Mouse (Mus musculus): Measurements from ENCODE around the gene Specc1.

Gene Specc1

DNA sequence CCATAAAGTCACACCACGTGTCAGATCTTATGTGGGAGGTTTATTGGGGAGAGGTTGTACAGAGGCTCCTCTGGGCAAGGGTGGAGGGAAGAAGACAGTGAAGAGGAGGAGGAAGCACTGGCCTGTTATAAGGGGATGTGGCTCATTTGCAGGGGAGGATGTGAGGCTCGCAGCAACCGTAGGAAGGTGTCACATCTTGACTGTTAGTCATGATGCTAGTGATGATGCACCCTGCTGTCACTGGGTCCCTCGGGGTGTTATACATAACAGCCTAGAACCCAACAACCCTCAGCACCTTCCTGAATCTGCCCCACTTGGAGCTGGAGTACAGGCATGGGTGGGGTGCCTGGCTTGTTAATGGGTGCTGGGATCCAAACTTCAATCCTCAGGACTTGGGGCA lies 94.9 kb downstream of the Specc1 start:
- no peak for DNase-seq

DNA sequence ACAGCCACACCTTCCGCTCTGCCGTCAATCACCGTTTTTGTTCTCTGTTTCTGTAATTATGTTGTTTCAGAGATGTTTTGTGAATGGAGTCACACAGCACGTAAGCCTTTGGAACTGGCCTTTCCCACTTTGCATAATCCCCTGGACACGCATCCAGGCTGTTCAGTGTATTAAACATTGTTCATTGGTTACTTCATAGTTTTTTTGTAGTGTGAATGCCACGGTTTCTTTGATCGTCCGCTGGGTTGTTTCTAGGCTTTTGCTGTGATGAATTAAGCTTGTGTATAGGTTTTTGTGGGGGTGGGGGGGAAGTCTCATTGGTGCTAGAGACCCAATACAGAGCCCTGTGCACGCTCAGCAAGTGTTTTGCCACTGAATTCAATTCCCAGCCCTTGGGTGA lies 97.4 kb downstream of the Specc1 start:
- no peak for DNase-seq

DNA sequence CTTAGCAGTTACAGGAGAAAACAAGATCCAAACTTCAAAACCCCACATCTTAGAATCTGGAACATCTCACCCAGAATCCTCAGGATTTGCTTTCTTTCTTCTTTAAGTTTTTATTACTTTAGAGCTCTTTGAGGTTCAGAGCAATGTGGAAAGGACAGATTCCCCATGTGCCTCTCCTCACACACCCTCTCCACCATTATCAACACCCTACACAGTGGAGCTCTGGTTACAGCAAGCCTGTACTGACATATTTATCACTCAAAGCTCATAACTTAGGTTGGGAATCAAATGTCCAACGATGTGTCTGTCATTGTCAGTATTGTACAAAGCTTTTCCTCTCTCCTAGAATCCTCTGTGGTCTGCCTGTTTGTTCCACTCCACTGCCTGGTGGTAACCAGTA lies 108.0 kb downstream of the Specc1 start:
- DNase-seq: no peak

DNA sequence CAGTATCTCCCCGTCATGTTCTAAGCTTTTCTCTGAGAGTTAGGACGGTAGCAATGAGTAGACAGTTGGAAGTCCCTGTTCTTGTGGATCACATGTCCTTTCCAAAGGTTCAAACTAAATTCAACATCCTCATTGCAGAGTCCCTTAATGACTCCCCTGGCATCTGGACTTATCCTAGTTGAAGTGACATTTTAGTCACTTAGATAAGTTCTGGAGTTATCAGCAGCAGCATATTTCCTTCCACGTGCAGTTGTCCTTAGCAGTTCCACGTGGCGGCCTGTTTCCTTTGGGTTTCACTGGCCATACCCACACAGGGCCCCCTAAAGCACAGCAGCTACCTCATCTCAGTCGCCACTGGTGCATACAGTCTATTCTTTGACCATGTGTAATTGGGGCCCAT lies 109.1 kb downstream of the Specc1 start:
- DNase-seq: no peak

DNA sequence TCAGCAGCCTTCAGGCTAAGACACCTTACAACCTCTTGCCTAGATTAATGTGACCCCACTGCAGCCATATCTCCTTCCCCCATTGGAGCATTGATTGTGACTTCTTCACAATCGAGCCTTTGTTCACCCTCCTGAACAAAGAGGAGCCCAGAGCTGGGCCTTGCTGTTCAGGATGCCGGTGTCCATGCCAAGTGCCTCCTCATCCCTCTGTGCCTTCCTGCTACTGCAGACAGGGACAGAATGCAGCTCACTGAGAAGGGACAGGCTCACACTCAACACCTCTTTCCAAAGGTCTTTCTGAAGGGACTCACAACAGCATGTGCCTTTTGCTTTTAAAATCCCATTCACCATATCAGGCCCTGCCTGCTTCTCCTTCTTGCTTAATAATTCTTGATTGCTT lies 113.0 kb downstream of the Specc1 start:
- no peak for DNase-seq

DNA sequence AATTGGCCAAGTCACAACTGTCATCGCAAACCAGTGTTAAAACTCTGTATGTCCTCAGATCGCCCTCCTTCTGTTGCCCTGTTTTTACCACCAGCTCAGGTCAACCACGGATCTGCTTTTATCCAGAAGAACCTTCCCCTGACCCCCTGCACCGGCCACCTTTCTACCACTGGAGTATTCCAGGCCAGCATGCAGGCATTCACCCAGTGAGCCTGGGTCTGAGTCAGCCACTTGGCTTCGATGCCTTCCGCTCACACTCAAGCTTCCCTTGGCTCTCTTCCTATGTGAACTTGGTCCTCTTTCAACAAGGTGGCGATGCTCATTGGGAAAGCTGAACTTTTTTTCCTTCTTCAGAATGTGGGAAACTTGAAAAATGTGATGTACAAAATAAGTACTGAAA lies 113.6 kb downstream of the Specc1 start:
- peak; percentile 39 for DNase-seq

DNA sequence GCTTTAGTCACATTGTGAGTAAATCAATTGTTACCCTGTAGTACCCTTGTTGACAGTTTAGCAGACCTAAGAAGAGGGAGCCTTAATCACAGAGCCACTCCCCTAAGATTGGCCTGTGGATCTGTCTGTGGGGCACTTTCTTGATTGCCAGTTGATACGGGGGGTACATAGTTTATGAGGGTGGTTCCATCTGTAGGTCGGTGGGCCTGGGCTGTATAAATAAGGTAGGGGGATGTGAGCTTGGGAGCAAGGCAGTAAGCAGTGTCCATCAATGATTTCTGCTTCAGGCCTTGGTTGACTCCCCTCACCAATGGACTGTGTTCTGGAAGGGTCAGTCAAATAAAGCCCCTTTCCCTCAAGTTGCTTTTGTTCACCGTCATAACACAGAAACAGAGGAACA lies 115.8 kb downstream of the Specc1 start:
- no peak for DNase-seq

DNA sequence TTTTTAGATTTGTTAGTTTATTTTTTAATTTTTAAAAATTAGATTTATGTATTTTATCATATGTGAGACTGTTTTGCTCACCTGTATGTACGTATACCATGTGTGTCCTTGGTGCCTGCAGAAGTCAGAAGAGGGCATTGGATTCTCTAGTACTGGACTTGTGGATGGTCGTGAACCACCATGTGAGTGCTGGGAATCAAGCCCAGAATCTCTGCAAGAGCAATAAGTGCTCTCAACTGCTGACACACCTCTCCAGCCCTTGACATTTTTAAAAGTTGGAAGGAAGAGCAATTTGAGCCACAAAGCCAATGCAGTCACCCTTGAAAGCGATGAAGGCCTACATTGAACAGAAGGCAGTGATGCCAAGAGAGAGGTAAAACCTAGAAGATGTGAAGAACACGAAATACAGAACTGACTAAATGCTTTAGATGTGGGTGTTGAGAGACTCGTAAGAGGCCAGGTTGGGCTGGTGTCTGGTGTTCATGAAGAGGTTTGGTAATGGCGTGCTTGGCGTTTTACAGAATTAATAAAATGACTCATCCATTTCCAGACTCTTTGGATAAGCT lies 117.1 kb downstream of the Specc1 start:
- no peak for DNase-seq

DNA sequence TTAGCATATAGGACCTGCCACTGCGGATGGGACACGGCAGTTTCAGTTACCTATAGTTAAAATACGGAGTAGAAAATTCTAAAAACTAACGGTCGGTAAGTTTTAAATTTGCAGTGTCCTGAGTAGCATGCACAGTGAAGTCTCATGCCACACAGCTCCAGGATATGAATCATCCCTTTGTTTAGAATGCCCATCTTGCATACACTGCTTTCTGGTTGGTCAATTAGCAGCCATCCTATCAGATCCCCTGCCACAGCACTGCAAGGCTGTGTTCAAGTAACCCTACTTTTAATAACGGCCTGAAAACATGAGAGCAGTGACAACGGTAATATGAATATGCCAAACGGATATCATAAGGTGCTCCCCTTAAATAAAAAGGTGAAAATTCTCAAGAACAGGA lies 118.0 kb downstream of the Specc1 start:
- DNase-seq: no peak

DNA sequence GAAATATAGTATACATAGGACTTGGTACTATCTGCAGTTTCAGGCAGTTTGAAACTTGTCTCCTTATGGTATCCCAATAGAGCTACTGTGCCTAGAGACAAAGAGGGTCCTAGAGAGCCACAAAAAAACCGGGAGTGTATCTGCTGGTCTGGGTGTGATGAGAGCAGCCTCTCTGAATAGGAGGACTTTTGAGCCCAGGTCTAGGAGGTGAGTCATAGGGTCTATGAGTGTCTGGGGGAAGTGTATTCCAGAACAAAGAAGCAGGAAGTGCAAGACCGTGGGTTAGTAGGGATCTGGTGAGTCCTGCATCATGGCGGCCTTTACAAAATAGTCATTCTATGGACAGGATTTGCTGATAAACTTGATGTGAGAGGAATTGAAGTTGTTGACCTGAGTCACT lies 118.5 kb downstream of the Specc1 start:
- no peak for DNase-seq

DNA sequence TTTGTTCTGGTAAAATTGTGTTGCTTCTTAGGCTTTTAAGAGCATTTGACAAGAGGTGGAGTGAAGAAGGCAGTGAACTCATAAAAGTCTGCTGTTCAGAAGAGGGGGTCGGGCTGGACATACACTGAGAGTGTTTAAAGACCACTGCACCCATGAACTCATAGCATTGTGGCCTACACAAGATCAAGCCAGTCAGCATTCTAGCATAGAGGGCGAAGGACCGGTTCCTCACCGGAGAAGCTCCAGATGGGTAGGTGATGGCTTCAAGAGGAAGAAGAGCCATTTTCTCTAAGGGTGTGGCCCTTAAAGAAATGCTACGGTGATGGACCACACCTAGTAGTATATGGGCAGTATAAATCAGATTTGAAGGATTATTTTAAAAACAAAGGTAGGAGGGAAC lies 119.0 kb downstream of the Specc1 start:
- DNase-seq: no peak

DNA sequence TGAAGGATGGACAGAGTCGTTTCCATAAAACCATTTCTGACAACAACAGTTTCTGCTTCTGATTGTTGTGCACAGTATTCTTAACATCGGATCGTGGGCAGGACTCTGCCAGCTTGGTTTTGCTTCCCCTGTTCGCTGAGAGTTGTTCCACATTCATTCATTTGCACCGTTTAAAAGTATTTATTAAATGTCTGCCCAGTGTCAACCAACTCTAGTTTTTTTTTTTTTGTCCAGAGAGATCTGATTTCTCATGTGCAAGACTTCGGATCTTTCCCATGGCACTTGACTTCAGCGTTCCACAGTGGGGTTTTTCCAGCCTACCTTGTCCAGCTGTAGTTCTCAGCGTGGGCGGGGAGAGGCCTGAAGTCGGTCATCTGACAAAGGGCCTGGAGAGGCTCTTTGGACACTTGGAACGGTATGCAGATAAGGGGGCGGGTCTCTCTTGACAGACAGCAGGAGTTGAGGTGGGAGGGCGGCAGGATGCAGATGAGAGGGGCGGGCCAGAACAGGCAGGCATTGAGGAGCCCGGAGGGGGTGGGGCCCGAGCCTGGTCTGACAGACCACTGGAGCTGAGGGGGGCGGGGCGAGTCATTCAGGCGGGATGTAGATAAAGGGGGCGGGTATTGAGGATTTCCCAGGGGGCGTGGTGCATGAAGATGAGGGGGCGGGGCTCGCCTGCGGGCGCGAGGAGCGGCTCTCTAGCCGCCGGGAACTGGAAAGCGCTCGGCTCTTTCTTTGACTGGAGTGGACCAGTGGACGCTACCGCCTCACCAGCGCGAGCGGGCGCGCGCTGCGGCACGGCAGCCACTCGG lies 120.0 kb downstream of the Specc1 start:
- DNase-seq: peak; percentile 75

DNA sequence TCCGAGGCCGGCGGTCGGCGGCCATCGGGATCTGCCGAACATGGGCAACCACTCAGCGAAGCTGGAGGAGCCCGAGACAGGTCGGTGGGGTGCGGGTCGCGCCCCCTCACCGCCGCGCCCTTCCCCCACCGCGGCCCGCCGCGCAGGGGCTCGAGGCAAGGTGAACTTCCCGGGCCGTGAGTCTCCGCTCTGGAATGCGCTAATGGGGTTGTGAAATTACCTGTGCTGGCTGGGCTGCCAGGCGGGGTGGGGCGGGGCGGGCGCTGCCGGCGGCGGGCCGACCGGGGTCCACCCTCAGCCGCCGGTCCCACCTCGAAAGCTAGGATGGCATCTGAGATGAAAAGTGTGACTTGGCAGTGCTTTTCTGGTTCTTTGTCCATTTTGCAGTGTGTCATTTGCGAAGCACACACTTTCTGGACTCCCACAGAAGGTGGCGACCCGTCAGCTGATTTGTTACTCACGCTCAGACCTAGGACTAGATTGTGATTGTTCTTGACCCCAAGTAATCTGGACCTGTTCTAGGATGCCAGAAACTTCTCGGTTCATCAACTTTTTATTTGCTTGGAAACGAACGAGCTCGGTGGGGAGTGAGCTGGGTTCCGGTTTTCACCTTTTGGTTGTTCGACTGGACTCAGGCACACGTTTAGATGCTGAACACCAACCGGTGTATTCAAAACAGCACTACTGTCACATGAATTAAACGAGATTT lies 120.7 kb downstream of the Specc1 start:
- no peak for DNase-seq

DNA sequence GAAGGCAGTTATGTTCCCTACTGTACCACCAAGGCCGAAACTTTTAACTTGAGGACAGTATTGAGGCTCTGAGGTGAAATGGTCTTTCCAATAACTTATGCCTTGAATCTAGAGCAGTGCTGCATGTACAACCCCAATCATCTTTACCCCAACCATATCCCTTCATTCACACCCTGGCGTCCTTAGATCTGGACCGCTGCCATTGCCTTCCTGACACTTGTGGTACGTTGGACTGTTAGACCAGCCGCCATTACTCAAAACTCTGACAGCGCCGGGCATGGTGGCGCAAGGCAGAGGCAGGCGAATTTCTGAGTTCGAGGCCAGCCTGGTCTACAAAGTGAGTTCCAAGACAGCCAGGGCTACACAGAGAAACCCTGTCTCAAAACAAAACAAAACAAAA lies 121.8 kb downstream of the Specc1 start:
- DNase-seq: no peak

DNA sequence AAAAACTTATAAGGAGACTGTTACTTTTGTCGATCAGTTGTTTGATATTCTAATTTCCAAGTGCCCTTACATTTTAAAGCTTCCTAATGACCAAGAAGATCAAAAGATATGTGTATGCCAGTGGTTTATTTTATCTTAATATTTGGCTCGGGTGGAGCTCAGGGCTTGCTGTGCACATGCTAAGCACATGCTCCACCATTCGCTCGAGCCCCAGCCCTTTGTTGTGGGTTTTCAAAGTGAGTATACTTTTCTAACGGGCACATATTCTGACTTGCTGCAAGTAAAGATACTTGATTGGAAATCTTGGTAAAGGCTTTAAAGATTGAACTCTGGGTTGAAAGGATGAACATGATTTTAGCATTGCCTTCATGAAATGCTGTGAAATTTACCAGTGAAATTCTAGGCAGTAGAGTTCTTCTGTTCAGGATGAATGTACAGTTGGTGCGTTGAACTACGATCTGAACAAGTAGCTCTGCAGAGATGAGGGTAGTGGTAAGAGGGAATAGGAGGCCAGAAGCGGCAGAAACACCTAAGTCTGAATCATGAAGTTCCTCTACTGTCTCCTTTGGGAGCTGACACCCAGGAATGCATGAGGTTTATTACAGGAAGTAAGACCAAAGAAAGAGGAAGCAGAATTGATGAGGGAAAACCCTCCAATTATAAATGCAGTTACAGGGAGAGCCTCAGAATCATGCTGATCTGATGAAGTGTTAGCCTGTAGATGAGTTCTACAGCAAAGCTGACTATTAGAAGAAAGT lies 122.7 kb downstream of the Specc1 start:
- no peak for DNase-seq

DNA sequence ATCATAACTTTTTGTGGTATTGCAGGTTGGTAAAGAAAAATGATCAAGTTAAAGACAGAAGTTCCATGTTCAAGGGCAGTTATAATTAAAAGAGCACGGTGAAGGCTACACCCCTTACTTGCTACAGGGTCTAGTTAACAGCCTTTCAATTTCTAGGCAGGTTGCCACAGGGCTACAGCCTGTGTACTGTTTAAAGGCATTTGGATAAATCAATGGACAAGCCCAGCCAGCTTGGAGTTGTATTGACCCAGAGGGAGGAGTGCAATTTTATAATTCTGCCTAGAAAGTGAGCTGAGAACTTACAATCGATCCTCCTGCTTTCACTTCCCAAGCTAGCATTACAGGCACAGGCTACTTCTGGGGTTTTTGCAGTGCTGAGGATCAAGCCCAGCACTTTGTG lies 123.9 kb downstream of the Specc1 start:
- DNase-seq: no peak

DNA sequence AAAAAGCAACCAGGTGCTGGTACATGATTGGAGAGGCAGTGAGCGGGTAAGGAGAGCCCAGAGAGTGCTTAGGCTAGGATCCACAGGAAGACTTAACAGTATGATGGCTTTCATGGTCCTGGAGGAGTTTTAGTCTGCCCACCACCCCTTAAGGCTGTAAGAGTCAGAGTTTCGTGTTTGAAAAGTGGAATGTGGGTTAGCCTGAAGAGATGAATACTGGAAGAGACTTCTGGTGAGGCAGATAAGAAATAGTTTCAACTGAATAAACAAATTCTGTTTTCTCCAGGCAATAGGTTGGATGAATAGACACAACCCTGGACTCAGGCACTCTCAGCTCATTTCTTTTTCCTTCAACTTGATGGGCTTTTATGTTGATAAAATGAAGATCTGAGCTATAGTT lies 130.1 kb downstream of the Specc1 start:
- no peak for DNase-seq

DNA sequence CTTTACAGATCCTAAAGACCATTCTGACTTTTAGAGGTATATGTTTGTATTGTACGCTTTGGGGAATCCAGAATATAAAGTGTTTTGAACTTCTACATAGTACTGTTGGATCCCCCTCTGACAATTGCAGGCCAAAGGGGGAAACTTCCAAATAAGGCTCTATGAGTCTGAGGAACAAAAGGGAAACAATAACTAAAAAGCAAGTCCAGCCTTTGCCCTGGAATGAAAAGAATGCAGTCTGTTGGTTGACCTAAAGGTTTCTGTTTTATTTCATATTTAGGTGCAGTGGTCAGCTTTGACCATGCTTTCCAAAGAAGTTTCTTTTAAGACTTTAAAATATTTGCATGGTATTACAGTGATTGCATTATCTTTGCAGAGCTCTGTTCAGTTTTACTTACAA lies 130.5 kb downstream of the Specc1 start:
- no peak for DNase-seq

DNA sequence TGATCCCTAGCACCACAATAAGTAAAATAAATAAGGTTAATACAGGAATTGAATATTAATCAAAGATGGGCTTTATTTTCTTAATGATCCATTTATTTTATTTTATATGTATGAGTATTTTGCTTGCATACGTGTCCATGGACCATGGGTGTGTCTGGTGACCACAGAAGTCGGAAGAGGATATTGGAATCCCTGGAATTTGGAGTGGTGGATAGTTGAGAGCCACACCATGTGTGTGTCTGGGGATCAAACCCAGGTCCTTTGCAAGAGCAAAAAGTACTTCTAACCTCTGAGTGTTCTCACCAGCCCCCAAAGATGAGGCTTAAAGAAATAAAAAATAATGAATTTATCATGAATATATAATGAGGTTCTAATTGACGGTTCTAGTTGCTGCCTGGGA lies 132.1 kb downstream of the Specc1 start:
- no peak for DNase-seq

DNA sequence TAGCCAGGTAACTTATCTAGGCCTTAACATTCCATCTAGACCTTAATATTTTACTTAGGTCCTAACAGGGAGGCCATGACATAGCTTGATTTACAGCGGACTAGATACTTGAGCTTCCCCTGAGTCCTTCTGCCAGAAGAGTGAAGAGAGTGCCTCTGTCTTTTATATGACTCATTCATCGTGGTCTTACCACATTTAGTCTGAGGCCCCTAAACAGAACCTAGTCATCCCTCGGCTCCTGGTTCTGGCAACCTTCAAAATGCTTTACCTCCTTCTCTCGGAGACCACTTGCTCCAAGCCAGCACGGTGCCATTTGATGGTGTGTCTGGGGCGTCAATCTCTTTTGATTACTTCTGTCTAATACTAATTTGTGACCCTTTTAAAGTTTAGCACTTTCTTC lies 133.8 kb downstream of the Specc1 start:
- DNase-seq: no peak

DNA sequence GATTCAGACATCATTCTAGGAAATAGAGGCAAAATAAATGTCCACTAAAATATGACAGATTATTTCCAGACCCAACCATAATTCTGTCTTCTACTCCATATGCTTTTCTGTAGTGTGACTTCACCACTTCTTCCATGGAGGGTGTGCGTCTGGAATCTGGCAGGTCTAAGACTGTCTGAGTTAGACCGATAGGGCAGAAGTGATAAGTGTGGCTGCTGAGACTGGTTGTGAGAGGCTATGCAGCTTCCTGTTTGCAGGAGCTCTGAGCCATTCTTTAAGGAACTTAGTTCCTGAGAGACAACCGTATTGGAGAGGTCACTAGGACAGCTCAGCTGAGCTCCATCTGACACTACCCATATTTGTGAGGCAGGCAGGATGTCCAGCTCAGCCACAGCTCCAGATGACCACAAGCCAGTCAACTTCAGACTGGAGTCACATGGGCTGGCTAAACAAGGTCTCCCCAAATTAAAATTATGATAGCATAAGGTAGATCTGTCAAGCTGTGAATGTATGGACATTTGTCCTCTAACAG lies 146.9 kb downstream of the Specc1 start:
- DNase-seq: no peak

DNA sequence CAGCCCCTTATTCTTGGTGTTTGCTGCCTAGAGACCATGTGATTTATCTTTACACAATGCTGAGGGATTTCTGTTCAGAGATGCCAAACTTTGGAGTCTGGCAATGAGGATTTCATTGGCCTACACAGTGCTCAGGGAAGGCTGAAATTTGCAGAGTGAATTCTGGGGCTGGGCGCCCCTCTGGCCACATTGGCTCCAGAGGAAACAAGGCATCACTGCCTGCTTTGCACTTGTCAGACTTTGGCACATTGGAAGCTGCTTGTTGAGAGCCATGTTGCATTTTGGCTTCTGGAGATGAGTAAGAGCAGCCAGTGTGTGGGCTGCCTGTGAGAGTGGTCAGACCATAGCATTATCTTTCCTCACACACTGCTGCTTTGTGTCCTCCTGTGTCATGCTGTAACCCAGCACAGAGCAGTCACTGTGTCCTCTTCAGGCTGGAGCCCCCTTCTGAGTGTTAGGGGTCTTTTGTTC lies 149.9 kb downstream of the Specc1 start:
- DNase-seq: no peak

DNA sequence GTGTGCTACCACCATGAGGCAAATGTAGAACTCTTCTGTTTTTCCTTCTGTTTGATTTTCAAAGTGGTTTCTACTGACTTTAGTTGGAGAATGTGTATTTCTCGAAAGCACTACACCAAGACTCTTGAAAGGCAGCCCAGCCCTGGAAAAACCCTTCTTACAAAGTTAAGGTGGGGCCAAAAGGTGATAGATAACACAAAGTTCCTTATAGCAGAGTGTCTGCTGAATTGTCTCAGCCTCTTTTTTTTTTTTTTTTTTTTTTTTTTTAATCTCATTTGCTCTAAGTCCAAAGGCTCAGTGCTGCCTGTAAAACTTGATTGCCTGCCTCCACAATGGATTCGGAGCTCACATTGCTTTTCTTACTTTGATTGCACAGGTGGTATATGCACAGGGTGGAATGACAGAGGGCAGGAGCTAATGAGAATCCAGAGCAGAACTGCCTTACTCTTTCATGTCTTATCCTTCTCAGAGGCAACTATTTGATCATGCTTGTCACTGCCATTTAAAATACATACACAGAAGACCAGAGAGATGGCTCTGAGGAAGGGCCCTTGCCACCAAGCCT lies 150.8 kb downstream of the Specc1 start:
- DNase-seq: no peak
